Mouse (Mus musculus) activated CD4-positive, CD25-positive, alpha-beta regulatory T cell, adult 9 weeks (primary cell): ENCODE measurements around the gene Zfp942. TPM values are rescaled to one million over a fixed set of nuclear protein-coding genes. Genes with fewer than 3 reads are reported as not detected.

Experiments used
- polyA plus RNA-seq: library from polyadenylated mRNA; unstranded; fragments of 100-300 nt; shearing (Covaris generic); gene quantifications from one replicate; pipeline ENCODE4 v1.2.1, GENCODE M21; 2017

The Zfp942 gene
- 36.0 TPM for polyA plus RNA-seq

DNA sequence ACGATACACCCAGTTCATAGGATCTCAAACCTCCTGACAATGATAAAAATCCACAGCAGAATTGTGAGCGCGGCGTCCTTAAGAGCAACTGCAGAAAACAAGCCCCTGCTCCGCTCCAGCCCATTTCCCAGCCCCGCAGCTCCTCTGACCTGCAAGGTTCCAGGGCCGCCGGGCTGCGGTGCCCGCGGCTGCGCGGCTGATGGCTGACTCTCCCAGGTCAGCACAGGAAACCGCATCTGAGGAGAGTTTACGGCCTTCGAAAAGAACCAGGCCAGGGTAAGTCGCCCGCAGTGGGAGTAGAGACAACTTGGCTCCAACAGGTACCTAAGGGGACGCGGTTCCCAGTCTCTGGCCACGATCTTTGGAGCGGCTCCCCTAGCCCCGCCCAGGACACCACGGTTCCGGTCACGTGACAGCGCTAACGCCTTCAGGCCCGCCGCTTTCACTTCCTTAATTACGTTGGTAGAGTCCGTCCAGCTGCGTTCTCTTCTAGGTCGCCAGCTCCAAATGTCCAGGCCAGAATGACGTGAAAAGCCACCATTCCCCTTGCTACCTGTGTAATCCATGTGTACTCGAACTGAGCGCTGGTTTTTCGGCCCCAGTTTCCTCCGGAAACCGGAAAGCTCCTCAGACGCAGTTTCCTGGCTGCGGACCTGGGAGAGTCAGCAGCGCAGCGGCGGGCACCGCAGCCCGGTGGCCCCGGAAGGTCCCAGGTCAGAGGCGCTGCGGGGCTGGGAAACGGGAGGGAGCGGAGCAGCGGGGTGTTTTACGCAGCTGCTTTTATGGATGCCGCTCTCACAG lies at the start of gene Zfp942, which contains the start of gene Zfp943:
Gene Zfp942 (minus strand): TSS at position 358 of the 801 bp plus-strand sequence.
Gene Zfp943 (plus strand): TSS at position 446 of the 801 bp plus-strand sequence.

DNA sequence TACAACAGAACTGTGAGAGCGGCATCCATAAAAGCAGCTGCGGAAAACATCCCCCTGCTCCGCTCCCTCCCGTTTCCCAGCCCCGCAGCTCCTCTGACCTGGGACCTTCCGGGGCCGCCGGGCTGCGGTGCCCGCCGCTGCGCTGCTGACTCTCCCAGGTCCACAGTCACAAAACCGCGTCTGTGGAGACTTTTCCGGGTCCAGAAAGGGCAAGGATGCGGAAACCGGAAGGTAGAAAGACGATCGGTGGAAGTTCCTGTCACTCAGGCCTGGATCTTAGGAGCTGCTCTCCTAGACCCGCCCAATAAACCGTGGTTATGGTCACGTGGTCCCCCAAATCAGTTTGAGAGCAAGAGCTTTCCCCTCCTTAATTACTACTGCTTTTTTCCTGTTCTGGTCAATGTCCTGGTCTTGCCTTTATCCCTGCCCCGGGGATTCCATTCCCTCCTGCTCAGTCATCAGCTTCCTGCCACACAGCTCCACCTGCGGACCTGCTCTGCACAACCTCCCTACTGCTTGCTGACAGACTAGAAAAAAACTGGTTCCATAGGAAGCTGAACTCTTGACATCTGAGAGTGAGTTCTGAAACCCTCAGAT lies 52.7 kb downstream of the Zfp942 start, which contains the start of gene Zfp995:
Gene Zfp995 (minus strand): TSS at position 471 of the 597 bp plus-strand sequence.

Other genes with a start within 250 kb of the Zfp942 start
- gene Zfp229, start 231.7 kb downstream of the Zfp942 start, polyA plus RNA-seq: 0.59 TPM
- gene Zfp820, start 116.7 kb downstream of the Zfp942 start, polyA plus RNA-seq: 0.57 TPM
- gene Zfp995, start 52.5 kb downstream of the Zfp942 start, polyA plus RNA-seq: 16.4 TPM
- 22.2 TPM for gene Zfp943, start 88 bp upstream of the Zfp942 start, polyA plus RNA-seq
- gene Zfp947, start 203.7 kb upstream of the Zfp942 start, polyA plus RNA-seq: 2.1 TPM